Mouse (Mus musculus) left cerebral cortex, postnatal 4 days (tissue): Measurements from ENCODE around the gene Sorcs1. TPM values are rescaled to one million over a fixed set of nuclear protein-coding genes. Genes with fewer than 3 reads are reported as not detected.

Source experiments
- DNase-seq: peaks from one replicate; pipeline ENCODE4 v3.0.0-alpha.2; 2022
- intact Hi-C: fragments of 180-260 bp; cut with DNase I; formaldehyde crosslinking; loops from one replicate; pipeline ENCODE4 v1.15.1; 2025
- total RNA-seq, 2 experiments: library from RNA; stranded (reverse); gene quantifications; 2 replicates each; pipeline ENCODE4 v1.2.3; 2021

The Sorcs1 gene
- total RNA-seq, 2 experiments from 2014 or later: 38.3 to 40.2 TPM

DNA sequence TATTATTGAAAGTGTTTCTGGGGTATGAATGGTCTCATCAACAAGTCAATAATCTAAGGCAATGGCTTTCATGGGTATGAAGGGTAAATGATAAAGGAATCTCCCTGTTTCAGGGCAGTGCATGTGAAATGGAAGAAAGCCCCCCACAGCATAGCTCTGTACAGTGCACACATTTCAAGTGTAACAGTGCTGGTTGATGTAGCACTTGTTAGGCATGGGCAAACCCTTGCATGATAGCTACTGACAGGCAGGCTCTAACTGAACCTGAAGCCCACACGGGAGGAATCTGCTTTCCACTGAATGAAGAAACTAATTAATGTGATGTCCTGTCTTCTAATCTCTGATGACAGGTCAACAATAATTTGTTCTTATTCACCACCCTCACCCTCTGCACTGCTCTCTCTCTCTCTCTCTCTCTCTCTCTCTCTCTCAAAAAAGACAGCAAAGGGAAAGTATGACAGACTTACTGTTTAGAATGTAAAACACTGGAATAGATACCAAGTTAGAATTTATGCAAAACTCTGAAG, 108.7 kb downstream of the Sorcs1 start:
- intact Hi-C loops: no loop called here
- no peak for DNase-seq

GRCm38 (mm10) chr19:50566306-50566705, 112.1 kb downstream of the Sorcs1 start:
- no peak for DNase-seq
- intact Hi-C loops: no loop called here

DNA sequence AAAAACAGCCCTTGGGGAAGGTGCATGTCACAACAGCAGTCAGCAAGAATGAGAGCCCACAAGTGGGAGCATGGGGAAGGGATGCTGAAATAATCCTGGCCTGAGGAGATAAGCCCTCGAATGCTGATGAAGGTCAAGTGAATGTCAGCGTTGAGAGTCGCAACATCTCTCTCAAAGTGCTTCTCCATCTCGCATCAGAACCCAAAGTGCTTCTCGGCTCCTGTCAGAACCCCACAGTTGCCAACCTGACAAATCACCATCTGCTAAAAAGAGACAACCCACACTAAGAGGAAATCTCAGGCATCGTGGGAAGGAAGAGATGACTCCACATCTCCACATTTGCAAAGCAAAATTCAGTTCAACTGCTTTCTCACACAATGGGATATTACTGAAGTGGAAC, 119.7 kb downstream of the Sorcs1 start:
- intact Hi-C loops: no loop called here
- DNase-seq: no peak

DNA sequence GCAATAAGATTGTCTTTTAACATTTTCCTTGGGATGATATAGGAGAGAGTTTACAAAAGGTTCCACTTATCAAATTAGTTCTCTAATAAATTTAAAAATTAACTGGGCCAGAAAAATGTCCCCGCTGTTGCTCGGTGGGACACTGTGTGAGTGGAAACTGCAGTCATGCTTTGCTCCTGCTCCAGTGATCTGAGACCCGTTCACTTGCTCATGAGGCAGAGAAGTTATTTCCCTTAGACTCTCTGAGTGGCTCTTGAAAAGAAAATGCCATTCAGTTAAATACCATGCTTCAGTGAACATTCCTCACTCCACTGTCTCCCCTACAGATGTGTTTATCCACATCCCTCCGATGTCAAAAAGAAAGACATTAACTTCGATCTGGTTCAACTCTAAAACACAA, 144.4 kb downstream of the Sorcs1 start:
- no peak for DNase-seq
- intact Hi-C loops: no loop called here

DNA sequence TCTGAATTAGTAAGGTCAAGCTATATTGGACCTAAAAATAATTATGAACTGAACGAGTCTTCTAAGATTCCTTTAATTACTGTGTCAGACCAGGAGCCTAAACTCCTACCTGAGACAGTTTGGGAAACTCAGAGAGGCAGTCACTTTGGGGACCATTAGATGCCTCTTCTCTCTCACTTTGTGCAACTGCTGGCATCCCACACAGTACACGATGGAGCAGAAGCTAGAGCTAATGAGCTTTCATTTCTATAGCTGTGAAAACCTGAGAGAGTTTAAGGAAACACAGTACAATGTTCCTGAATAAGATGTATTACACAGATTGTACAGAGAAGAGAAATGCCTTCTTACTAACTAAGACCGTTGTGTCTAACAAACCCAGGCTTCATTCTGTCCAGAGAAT, 150.6 kb downstream of the Sorcs1 start:
- DNase-seq: no peak
- intact Hi-C loops: no loop called here

GRCm38 (mm10) chr19:50526094-50526493, 152.4 kb downstream of the Sorcs1 start:
- no peak for DNase-seq
- intact Hi-C loops: no loop called here

DNA sequence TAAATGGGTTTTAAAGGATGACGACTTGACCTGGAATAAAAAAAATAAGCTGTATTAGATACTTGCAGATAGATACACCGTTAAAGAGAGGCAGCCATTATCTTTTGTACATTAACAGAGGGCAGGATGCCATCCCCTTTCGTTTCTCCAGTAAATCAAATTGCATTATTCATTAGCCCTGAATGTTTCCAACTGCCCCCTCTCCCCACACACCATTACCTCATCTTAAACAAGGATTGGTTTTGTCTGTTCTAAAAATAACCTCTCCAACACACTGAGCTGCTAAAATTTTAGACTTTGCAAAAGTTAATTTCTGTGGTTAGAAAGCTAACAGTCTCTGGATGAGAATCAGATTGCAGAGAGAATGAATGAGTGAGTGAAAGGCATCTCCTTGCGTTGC, 156.5 kb downstream of the Sorcs1 start:
- intact Hi-C loops: no loop called here
- DNase-seq: no peak

DNA sequence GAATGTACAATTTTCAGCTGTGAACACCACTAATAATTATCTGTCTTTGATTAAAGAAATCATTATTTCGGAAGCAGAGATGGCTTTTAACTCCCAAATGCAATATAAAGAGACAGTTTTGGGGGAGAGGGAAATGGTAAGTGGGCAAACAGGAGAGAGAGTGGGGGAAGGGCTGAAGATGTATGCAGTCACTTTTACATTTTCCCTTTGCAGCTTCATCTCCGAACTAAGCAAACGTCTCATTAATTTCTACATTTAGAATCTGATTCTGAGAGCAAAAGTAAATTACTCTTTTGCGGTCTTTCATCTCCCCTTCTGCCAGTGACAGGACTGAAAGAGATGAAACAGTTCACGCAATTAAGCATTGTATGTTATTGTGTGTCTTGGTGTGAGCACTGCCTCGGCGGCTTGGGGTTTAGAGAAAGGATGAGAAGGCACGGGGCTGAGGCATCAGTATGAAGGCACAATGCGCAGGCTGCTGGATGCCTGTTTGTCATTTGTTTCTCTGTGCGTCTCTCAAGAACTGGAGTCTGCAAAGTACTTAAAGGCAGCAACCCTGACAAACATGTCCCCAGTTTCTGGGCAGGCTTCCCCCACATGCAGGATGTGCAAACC, 163.3 kb downstream of the Sorcs1 start:
- no peak for DNase-seq
- intact Hi-C loops: no loop called here

DNA sequence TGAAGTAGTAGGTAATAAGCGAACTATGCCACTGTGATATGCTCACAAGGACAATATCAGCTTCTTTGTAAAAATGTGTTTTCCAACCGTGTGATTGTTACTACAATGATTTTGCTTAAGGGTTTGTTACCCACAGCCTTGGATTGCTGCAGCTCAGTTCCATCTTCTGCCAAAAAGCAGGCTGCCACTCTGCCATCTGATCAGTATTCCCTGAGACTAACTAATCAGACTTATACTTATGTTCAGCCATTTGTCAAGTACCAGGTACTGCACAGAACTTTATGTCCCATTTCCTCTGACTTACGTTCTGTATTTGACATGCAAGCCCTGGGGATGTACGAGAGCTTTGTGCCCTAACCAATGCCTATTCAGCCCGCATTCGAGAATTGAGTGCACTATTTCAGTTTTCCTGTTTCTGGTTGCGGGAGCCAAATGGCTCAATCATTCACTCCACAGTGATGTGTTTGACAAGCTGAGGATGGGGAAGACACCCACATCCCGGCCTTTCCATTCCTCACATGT, 164.1 kb downstream of the Sorcs1 start:
- no peak for DNase-seq
- intact Hi-C loops: no loop called here

DNA sequence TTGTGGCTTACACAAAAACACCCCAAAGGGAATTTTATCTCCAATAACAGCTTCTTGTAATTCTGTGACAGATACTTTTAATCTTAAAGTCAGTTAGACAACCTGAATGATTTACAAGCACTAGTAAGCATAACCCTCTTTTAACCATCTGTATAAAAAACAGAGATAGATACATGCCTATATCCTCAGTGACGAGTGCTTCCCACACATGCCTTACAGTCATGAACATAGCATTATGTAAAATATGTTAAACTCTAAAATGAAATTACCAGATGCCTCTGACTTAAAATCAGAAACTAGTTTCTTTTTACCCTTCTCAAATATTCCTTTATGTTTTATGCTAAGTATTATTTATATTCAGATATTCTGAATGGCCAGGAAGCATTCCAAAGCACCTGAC, 175.6 kb downstream of the Sorcs1 start:
- intact Hi-C loops: no loop called here
- DNase-seq: no peak

GRCm38 (mm10) chr19:50491121-50491520, 187.3 kb downstream of the Sorcs1 start:
- no peak for DNase-seq
- intact Hi-C loops: no loop called here

GRCm38 (mm10) chr19:50490721-50491120, 187.7 kb downstream of the Sorcs1 start:
- intact Hi-C loops: no loop called here
- DNase-seq: no peak

- DNase-seq: no peak
- intact Hi-C loops: loop anchor here (10.0 kb wide), 1 partner anchor 185 kb away; the partner anchor contains the start of gene Sorcs1
Observed at GRCm38 (mm10) chr19:50489786-50490185, 188.7 kb downstream of the Sorcs1 start.

DNA sequence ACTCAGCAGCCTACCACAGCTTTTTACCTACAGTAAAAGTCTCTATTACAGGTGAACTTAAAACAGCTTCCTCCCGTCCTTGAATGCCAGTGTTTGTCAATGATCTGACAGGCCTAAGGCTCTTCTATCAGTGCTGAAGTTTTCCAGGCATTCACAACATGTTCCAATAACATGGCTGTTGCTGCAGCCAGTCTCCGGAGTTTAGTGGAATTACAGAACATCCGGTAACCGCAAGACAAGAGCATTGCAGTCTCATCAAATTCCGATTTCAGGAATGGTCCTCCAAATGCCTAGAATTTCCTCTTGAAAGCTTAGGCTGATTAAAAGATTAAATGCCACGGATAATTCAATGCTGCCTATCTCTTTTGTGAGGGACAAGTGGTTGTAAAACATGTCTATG, 190.0 kb downstream of the Sorcs1 start:
- intact Hi-C loops: loop anchor here (10.0 kb wide), 1 partner anchor 186 kb away; the partner anchor contains the start of gene Sorcs1
- no peak for DNase-seq

DNA sequence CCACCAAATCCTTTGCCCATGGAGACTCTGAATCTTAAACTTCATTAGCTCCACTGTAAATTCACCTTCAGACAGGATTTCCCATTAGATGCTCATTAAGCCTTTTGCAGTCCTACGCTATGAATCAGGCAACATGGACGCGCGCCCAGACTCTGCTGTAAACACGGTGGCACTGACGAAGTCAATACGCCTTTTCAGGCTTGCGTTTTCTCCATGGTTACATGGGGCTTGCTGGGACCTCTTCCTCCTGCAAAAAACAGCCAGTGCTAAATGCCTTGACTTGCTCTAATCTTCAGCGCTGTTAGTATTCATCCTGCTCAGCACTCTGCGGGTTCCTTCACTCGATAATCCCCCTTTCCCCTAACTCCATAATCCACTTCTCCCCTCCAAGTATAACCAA, 190.7 kb downstream of the Sorcs1 start:
- peak; percentile 46 for DNase-seq
- intact Hi-C loops: loop anchor here (10.0 kb wide), 1 partner anchor 187 kb away; the partner anchor contains the start of gene Sorcs1

DNA sequence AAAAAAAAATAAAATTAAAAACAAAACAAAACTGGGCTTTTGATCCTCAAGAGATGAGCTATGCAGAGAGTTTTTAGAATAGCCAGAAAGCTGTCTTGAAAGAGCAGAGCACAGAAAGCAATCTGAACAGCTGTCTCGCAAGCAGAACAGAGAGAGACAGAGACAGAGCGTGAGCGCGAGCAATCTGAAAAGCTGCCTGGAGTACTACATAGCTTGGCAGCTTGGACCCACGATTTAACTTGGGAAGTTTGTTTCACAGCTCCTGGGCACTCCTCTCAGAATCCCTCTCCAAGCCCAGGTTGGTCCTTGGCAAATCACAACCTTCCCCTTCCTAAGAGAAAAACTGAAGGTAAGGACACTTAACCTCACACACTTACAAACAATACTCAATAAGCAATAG, 192.1 kb downstream of the Sorcs1 start:
- intact Hi-C loops: loop anchor here (10.0 kb wide), 1 partner anchor 188 kb away; the partner anchor contains the start of gene Sorcs1
- DNase-seq: no peak

- DNase-seq: peak; percentile 44
- intact Hi-C loops: no loop called here
Observed at GRCm38 (mm10) chr19:50476774-50477173, 201.7 kb downstream of the Sorcs1 start.

GRCm38 (mm10) chr19:50468592-50468991, 209.9 kb downstream of the Sorcs1 start:
- DNase-seq: no peak
- intact Hi-C loops: no loop called here

- intact Hi-C loops: no loop called here
- DNase-seq: no peak
Observed at GRCm38 (mm10) chr19:50464811-50465210, 213.6 kb downstream of the Sorcs1 start.

GRCm38 (mm10) chr19:50458581-50458980, 219.9 kb downstream of the Sorcs1 start:
- intact Hi-C loops: no loop called here

GRCm38 (mm10) chr19:50457275-50457892, 221.1 kb downstream of the Sorcs1 start:
- intact Hi-C loops: no loop called here

More at GRCm38 (mm10) chr19:50458581-50458980, 219.9 kb downstream of the Sorcs1 start:
- no peak for DNase-seq

GRCm38 (mm10) chr19:50441099-50441498, 237.3 kb downstream of the Sorcs1 start:
- peak; percentile 16 for DNase-seq
- intact Hi-C loops: no loop called here

More at GRCm38 (mm10) chr19:50457275-50457892, 221.1 kb downstream of the Sorcs1 start:
- no peak for DNase-seq
